In the genomic region with DNA sequence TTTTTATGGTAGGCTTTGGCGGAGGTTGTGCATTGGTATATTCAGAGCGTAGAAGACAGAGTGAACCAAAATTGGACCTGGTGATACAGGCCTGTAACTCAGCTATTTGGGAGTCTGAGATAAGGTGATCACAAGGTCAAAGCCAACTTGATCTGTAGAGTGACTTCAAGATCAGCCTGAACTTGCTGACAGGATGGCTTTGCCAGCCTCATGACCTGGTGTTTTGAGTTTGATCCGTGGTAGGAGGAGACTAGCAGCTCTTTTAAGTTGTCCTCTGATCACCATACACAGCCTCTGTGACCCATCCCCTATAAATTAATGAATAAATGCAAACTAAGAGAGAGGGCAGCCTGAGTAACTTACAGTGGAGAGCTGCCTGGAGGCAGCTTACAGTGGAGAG, we compare ENCODE assay signal across 14 mouse cellular contexts. TPM values are rescaled to one million over a fixed set of nuclear protein-coding genes. Genes with fewer than 3 reads are reported as not detected.
DNase-seq lines count a peak whose midpoint lies in the region; ATAC-seq lines count a peak whose summit lies in the region.
"Had no signal": no experiment of that assay in that cellular context is flagged by ENCODE, and none has a peak within 500 bp of the region (broad histone marks: within the 10 kb centered on the region; RNA-seq: fewer than 3 reads in every experiment).

No protein-coding gene starts in this region.

- WGBS in heart, embryonic 13.5 days, result 39% methylated on average over 3 of the region's 3 CpGs
- 16% methylated on average over 3 of the region's 3 CpGs for WGBS in liver, embryonic 13.5 days (ENCODE audit: insufficient replicate concordance)

- peaks cover 77% of the 10 kb centered on the region for H3K4me1 ChIP-seq in heart, embryonic 13.5 days
- peaks cover 76% of the 10 kb centered on the region for H3K4me1 ChIP-seq in liver, embryonic 13.5 days (replicated peaks)

- H3K36me3 ChIP-seq in heart, embryonic 13.5 days, result no peaks in the 10 kb centered on the region
- no peaks in the 10 kb centered on the region for H3K36me3 ChIP-seq in liver, embryonic 13.5 days
- H3K36me3 ChIP-seq: limb, embryonic 10.5 days; neural tube, embryonic 15.5 days had no signal

- no peak for ATAC-seq in heart, embryonic 13.5 days (ENCODE audit: extremely low read depth, insufficient number of reproducible peaks, low FRiP score, low TSS enrichment)
- ATAC-seq in liver, embryonic 13.5 days (ENCODE audit: low read depth), result peak; percentile 63
- ATAC-seq: inflammation-experienced regulatory T-cells, adult 6 months had no signal

- peak overlapping the region; percentile 73 for H3K27ac ChIP-seq in heart, embryonic 13.5 days (replicated peaks)
- peak overlapping the region; percentile 95 for H3K27ac ChIP-seq in liver, embryonic 13.5 days
- H3K27ac ChIP-seq: limb, embryonic 10.5 days; neural tube, embryonic 15.5 days; stomach, postnatal 0 days had no signal

- H3K9me3 ChIP-seq in heart, embryonic 13.5 days, result no peaks in the 10 kb centered on the region
- H3K9me3 ChIP-seq in liver, embryonic 13.5 days (replicated peaks), result no peaks in the 10 kb centered on the region
- H3K9me3 ChIP-seq: limb, embryonic 10.5 days; neural tube, embryonic 15.5 days had no signal

- no peaks in the 10 kb centered on the region for H3K27me3 ChIP-seq in heart, embryonic 13.5 days (replicated peaks)
- no peaks in the 10 kb centered on the region for H3K27me3 ChIP-seq in liver, embryonic 13.5 days
- H3K27me3 ChIP-seq: neural tube, embryonic 15.5 days had no signal

- H3K9ac ChIP-seq in heart, embryonic 13.5 days, result peak overlapping the region; percentile 26
- H3K9ac ChIP-seq in liver, embryonic 13.5 days, result peak overlapping the region; percentile 55
- H3K9ac ChIP-seq: neural tube, embryonic 15.5 days had no signal

- peak overlapping the region; percentile 35 for H3K4me3 ChIP-seq in heart, embryonic 13.5 days
- peak overlapping the region; percentile 46 for H3K4me3 ChIP-seq in liver, embryonic 13.5 days (replicated peaks)
- H3K4me3 ChIP-seq: limb, embryonic 10.5 days; neural tube, embryonic 15.5 days had no signal

- DNase-seq in cerebellum, adult 9-10 months, result peak; percentile 8
- no peak for DNase-seq in cerebellum, adult 8-10 months
- peak; percentile 51 for DNase-seq in c-Kit-negative CD71-positive TER-119-positive erythroid progenitor cells, embryonic 14.5 days (ENCODE audit: low read depth, low spot score)
- DNase-seq in liver, embryonic 13.5 days, result peak; percentile 53
- DNase-seq in adrenal gland, adult 8-10 months, result no peak
- no peak for DNase-seq in lung, postnatal 36 days
- DNase-seq in right cerebral cortex, postnatal 14 days, result no peak
- DNase-seq: lung, postnatal 10 days; right cerebral cortex, postnatal 25 days had no signal

- peak overlapping the region; percentile 58 for H3K4me2 ChIP-seq in heart, embryonic 13.5 days
- peak overlapping the region; percentile 76 for H3K4me2 ChIP-seq in liver, embryonic 13.5 days
- H3K4me2 ChIP-seq: neural tube, embryonic 15.5 days had no signal

RNA-seq across cellular contexts. Expression of gene Osbpl8, which starts 3.8 kb away (rescaled TPM):
- 22.5 and 26.4 TPM in 2 replicates for polyA plus RNA-seq in heart, embryonic 13.5 days (2015; fragmentation: Nextera tagmentation; extraction: Ambion mirVana)
- polyA plus RNA-seq in liver, embryonic 13.5 days (2015; fragmentation: Nextera tagmentation; extraction: Ambion mirVana), result 7.6 and 9.3 TPM in 2 replicates
- 10 to 100 TPM; 25.7 to 38.0 (median 33.1) TPM for total RNA-seq in adrenal gland, adult 8-10 months (2022)

Comparison
In these comparisons a context has a peak if more than half of its experiments do, and no peak if none do; other contexts are left out.
1. DNase-seq: peak in cerebellum, adult 9-10 months (single experiment), c-Kit-negative CD71-positive TER-119-positive erythroid progenitor cells, embryonic 14.5 days (single experiment) and liver, embryonic 13.5 days (single experiment); none in cerebellum, adult 8-10 months (single experiment), adrenal gland, adult 8-10 months (single experiment), lung, postnatal 36 days (single experiment) and right cerebral cortex, postnatal 14 days (single experiment).